Mouse (Mus musculus) kidney, postnatal 10 days (tissue): Measurements from ENCODE around the gene Map1s.
A peak's percentile ranks its signal among the peaks of the same experiment; 100 is the strongest.
"Not testable (repeated sequence)": the region's sequence is repeated elsewhere in the genome, so short reads cannot be mapped to it uniquely, and the experiment has no call there.

Experiments used
- DNase-seq: peaks from one replicate; pipeline ENCODE4 v3.0.0; 2021; ENCODE audit warnings: mixed read lengths

Gene Map1s

GRCm38 (mm10) chr8:70879500-70879899 lies 26.2 kb upstream of the Map1s start:
- DNase-seq: no peak

- DNase-seq: peak; percentile 66
These were observed 25.6 kb upstream of the Map1s start for GRCm38 (mm10) chr8:70880126-70880525.

- no peak for DNase-seq
These were observed 25.2 kb upstream of the Map1s start for GRCm38 (mm10) chr8:70880546-70880945.

- DNase-seq: no peak
These were observed 21.5 kb upstream of the Map1s start for GRCm38 (mm10) chr8:70884186-70884585.

GRCm38 (mm10) chr8:70884683-70885082 lies 21.0 kb upstream of the Map1s start:
- DNase-seq: no peak

GRCm38 (mm10) chr8:70885612-70886011 lies 20.1 kb upstream of the Map1s start:
- peak; percentile 81 for DNase-seq

GRCm38 (mm10) chr8:70887669-70888068 lies 18.1 kb upstream of the Map1s start:
- DNase-seq: no peak

- DNase-seq: no peak
These were observed 15.1 kb upstream of the Map1s start for GRCm38 (mm10) chr8:70890656-70891055.

- DNase-seq: peak; percentile 71
These were observed 14.4 kb upstream of the Map1s start for GRCm38 (mm10) chr8:70891356-70891755.

GRCm38 (mm10) chr8:70892022-70892895 lies 13.5 kb upstream of the Map1s start, which contains the start of gene Slc5a5:
Gene Slc5a5 (minus strand): TSS chr8:70892757.
- DNase-seq: no peak

- DNase-seq: no peak
These were observed 12.7 kb upstream of the Map1s start for GRCm38 (mm10) chr8:70892896-70893655.

- peak; percentile 91 for DNase-seq
These were observed 11.9 kb upstream of the Map1s start for GRCm38 (mm10) chr8:70893656-70894384.

GRCm38 (mm10) chr8:70894385-70894720 lies 11.4 kb upstream of the Map1s start:
- DNase-seq: no peak

GRCm38 (mm10) chr8:70894771-70895545 lies 10.8 kb upstream of the Map1s start:
- no peak for DNase-seq

GRCm38 (mm10) chr8:70895571-70896259 lies 10.0 kb upstream of the Map1s start:
- not testable (repeated sequence) for DNase-seq

GRCm38 (mm10) chr8:70896316-70897020 lies 9.3 kb upstream of the Map1s start:
- DNase-seq: no peak

- peak; percentile 96 for DNase-seq
These were observed 8.6 kb upstream of the Map1s start, which contains the start of gene Rpl18a for GRCm38 (mm10) chr8:70897021-70897680. Gene Rpl18a (minus strand): TSS chr8:70897412.

GRCm38 (mm10) chr8:70897681-70898413 lies 7.9 kb upstream of the Map1s start:
- peak; percentile 93 for DNase-seq

- no peak for DNase-seq
These were observed 7.0 kb upstream of the Map1s start for GRCm38 (mm10) chr8:70898661-70899198.
